Mouse (Mus musculus): ENCODE results near the gene Mtor.

Mtor gene

GRCm38 (mm10) chr4:148448179-148448852, at the start of gene Mtor:
Gene Mtor (plus strand): TSS chr4:148448611.
- peak; percentile 98 for DNase-seq (ENCODE audit: low spot score)

- DNase-seq (ENCODE audit: low spot score): no peak
Measured at GRCm38 (mm10) chr4:148399437-148400094, 48.8 kb upstream of the Mtor start.

GRCm38 (mm10) chr4:148403402-148403801, 45.0 kb upstream of the Mtor start:
- no peak for DNase-seq (ENCODE audit: low spot score)

- DNase-seq (ENCODE audit: low spot score): no peak
Measured at GRCm38 (mm10) chr4:148404748-148405147, 43.7 kb upstream of the Mtor start.

- DNase-seq (ENCODE audit: low spot score): no peak
Measured at GRCm38 (mm10) chr4:148405255-148405788, 43.1 kb upstream of the Mtor start.

GRCm38 (mm10) chr4:148408256-148408975, 40.0 kb upstream of the Mtor start:
- no peak for DNase-seq (ENCODE audit: low spot score)

GRCm38 (mm10) chr4:148415575-148415974, 32.8 kb upstream of the Mtor start:
- DNase-seq (ENCODE audit: low spot score): no peak

GRCm38 (mm10) chr4:148417074-148417526, 31.3 kb upstream of the Mtor start:
- no peak for DNase-seq (ENCODE audit: low spot score)

GRCm38 (mm10) chr4:148417559-148417958, 30.9 kb upstream of the Mtor start:
- DNase-seq (ENCODE audit: low spot score): no peak

- DNase-seq (ENCODE audit: low spot score): no peak
Measured at GRCm38 (mm10) chr4:148426950-148427850, 21.2 kb upstream of the Mtor start.

GRCm38 (mm10) chr4:148428544-148428943, 19.9 kb upstream of the Mtor start:
- DNase-seq (ENCODE audit: low spot score): no peak

GRCm38 (mm10) chr4:148429121-148429520, 19.3 kb upstream of the Mtor start:
- no peak for DNase-seq (ENCODE audit: low spot score)

GRCm38 (mm10) chr4:148429686-148430085, 18.7 kb upstream of the Mtor start:
- no peak for DNase-seq (ENCODE audit: low spot score)

GRCm38 (mm10) chr4:148430880-148431519, 17.4 kb upstream of the Mtor start:
- DNase-seq (ENCODE audit: low spot score): no peak

GRCm38 (mm10) chr4:148432488-148432887, 15.9 kb upstream of the Mtor start:
- no peak for DNase-seq (ENCODE audit: low spot score)

- DNase-seq (ENCODE audit: low spot score): no peak
Measured at GRCm38 (mm10) chr4:148433336-148433735, 15.1 kb upstream of the Mtor start.

- DNase-seq (ENCODE audit: low spot score): no peak
Measured at GRCm38 (mm10) chr4:148433813-148434212, 14.6 kb upstream of the Mtor start.

- DNase-seq (ENCODE audit: low spot score): no peak
Measured at GRCm38 (mm10) chr4:148434554-148434953, 13.9 kb upstream of the Mtor start.

- no peak for DNase-seq (ENCODE audit: low spot score)
Measured at GRCm38 (mm10) chr4:148435106-148435505, 13.3 kb upstream of the Mtor start.

GRCm38 (mm10) chr4:148435657-148436330, 12.6 kb upstream of the Mtor start:
- DNase-seq (ENCODE audit: low spot score): no peak

- no peak for DNase-seq (ENCODE audit: low spot score)
Measured at GRCm38 (mm10) chr4:148441931-148442330, 6.5 kb upstream of the Mtor start.
